Mouse (Mus musculus) urinary bladder, adult 2 months (tissue): Measurements from ENCODE around the gene Tulp2. TPM values are rescaled to one million over a fixed set of nuclear protein-coding genes. Genes with fewer than 3 reads are reported as not detected.
"Not testable (repeated sequence)": the region's sequence is repeated elsewhere in the genome, so short reads cannot be mapped to it uniquely, and the experiment has no call there.

Experiments used
- DNase-seq: peaks from one replicate; pipeline ENCODE4 v3.0.0; 2022; ENCODE audit warnings: low spot score
- polyA plus RNA-seq: library from polyadenylated mRNA; depleted of rRNA; stranded (reverse); fragments of >200 nt; gene quantifications from 2 replicates; pipeline ENCODE4 v1.2.3, GENCODE M21; 2012

Tulp2 gene
- polyA plus RNA-seq, 1 experiment: 0.43 TPM

DNA sequence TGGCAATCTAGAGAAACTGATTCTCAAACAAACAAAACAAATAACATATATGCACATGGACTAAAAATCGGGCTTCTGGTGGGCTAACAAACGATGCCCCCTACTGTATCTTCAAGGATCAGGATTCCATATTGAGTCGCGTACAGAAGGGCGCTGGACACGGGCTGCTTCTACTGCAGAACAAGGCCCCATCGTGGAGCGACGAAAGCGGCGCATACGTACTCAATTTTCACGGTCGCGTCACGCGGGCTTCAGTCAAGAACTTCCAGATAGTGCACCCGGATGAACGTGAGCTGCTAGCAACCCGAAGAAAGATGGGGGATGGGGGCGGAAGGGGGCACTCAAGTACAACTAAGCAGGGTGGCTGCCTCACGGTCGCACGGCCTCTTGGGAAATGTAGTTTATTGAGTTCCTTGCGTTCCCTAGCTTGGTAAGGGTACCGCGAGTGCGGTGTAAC is 40.1 kb downstream of the Tulp2 start:
- peak; percentile 61 for DNase-seq

DNA sequence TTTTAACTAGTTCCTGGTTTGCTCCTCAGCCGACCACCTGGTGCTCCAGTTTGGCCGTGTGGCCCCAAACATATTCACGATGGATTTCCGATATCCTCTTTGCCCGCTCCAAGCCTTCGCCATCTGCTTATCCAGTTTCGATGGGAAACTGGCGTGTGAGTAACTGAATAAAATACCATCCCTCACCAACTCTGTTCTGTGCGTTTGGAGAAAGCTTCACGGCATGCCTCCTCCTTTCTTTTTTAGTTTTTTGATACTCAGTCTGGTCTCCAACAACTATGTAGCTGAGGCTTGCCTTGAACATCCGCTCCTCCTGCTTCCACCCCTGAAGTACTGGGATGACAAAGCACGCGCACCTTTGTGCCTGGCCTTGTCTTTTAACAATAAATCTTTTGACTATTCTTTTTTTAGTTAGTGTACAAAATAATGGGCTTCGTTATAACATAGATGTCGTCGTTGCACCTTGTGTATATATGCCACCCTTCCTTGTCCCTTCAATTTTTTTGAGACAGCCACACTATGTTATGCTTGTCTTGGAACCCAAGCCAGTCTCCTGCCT is 40.6 kb downstream of the Tulp2 start:
- no peak for DNase-seq

DNA sequence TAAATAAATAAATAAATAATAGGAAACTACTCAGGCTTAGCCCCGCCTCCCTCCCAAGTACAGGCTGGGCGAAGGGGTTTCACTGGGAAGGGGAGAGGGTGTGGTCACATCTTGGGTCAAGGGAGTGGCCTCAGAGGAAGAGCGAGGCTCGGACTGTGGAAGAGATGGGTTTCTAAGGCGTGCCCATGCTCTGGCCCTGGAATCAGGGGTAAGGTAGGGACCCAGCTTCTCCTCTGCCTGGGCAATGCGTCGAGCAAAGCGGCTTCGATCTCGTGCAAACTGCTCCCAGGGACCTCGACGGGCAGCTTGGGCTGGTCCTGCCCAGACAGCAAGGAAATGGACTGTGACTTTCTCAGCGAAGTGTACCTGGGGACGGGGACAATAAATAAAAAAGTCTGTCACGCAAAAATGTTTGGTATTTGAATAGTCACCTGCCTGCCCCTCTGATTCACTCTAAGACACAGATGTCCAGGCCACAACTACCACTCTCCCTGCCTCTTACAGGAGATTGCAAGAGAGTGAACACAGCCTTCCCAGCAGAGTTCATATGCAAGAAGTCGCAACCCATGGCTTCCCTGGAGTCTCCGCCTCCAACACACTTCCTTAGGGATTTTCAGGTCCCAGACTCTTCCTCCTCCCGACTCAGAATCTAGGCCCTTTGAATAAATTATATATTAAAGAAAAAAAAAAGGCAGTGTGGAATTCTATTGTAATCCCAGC is 41.4 kb downstream of the Tulp2 start:
- DNase-seq: no peak

DNA sequence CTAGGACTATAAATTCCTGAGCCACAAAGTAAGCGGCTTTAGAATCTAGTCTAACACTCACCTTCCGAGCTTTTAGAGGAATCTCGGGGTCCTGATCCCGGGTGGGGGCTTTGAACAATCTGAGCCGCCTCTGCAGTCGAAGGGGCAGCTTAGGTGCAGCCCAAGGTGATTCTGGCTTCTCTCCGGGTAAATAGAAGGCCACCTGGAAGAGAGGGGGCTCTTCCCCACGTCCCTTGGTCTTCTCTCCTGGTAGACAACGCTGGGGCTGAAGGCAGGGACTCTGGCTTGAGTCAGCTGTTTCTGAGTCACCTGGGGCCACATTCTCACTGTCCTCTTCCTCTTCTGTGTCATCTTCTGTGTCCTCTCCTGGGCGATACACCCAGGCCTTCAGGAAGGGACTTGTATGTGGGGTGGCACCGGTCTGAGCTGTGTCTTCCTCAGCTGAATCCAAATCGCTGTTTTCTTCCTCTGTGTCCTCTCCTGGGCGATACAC is 42.0 kb downstream of the Tulp2 start:
- no peak for DNase-seq

DNA sequence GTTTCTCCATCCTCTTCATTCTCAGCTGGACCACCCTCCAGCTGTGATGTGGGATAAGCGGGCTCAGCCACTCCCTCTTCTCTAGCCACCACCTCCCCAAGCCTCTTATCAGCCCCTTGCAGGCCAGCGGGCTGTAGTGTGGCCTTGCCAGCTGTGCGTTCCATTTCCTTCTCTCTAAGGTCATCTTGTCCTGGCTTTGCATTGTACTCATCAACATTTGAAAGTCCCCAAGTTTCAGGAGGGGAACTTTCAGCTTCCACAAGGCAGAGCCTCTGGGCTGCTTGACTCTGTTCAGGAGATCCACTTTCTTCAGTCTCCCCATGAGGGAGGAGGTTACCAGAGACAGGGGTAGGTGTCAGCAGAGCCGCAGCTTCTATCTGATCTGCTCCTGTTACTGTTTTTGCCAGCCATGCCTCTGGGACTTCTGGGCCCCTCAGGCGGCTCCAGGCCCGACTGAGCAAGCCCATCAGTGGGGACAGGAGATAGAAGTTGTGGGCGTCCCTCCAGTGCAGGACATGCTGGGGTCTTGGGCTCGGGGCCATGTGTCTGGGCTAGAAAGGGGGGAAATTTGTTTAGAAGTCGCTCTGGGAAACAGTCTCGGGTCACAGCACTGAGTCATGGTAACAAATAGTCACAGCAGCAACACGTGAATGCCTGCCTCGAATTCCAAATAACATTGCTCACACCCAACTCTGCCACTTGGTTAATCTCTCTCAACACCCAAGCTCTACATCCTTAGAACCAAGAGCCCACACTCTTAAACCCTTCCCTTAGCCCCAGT is 43.4 kb downstream of the Tulp2 start:
- DNase-seq: no peak

DNA sequence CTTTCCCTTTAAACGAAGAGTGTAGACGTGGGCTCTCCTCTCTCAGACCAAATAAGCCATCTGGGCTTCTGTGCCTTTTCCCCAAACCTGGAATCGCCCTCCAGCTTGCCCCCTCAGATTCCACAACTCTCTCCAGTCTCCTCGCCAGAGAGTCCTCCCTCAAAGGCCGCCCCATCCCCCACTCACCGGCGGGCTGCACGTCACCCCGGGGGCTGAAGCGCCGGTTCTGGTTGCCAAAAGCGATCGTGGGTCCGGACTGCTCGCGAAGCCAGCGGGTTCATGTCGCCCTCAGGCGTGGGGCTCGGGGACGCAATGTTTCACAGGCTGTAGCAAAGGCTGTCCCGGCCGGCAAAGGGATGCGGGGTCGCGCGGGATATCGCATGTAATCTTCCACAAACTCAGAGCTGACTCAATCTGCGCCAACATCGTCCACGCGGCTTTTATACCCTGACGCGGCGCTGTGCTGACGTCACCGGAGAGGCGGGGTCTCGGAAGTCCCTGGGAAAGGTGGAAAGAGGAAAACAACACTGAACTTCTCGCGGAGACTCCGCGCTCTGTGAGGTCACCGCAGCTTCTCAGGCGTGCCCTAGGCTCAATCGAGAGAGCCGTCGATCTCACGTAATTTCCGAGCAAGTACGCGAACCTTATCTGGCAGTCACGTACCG is 44.3 kb downstream of the Tulp2 start, which contains the start of the genes Ppp1r15a and Plekha4:
Gene Ppp1r15a (minus strand): TSS at position 460 of the 665 bp plus-strand sequence.
Gene Plekha4 (plus strand): TSS at position 522 of the 665 bp plus-strand sequence.
- DNase-seq: peak; percentile 95

DNA sequence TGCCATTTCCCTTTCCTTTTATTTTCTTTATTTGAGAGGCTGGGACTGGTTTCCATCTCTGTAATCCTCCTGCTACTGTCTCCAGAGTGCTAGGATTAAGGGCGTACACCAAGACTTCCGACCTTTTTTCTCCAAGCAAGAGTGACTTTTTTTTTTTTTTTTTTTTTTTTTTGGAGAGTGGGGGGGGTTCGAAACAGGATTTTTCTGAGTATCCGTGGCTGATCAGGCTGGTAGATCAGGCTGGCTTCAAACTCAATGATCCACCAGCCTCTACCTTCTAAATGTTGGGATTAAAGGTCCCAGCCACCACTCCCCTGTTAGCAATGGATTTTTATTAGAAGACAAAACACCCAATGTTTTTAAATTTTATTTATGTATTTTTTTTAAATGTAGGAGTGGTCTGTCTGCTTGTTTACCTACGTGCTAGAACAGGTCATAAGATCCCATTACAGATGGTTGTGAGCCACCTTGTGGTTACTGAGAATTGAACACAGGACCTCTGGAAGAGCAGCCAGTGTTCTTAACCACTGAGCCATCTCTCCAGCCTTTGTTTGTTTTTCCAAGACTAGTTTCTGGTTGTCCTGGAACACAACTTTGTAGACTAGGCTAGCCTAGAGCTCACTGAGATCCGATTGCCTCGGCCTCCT is 44.9 kb downstream of the Tulp2 start:
- DNase-seq: no peak

DNA sequence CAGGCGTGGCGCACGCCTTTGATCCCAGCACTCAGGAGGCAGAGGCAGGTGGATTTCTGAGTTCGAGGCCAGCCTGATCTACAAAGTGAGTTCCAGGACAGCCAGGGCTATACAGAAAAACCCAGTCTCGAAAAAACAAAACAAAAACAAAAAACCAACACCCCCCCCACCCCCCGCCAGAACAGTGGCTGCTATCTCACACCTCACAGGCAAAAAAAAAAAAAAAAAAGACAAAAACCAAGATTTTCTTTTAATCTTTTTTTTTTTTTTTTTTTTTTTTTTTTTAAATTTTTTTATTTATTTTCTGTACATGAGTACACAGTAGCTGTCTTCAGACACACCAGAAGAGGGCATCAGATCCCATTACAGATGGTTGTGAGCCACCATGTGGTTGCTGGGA is 45.5 kb downstream of the Tulp2 start:
- DNase-seq: not testable (repeated sequence)

GRCm38 (mm10) chr7:45529461-45529860 is 47.8 kb downstream of the Tulp2 start:
- no peak for DNase-seq

- no peak for DNase-seq
Measured at GRCm38 (mm10) chr7:45530643-45531042, 49.0 kb downstream of the Tulp2 start.

GRCm38 (mm10) chr7:45535676-45536075 is 54.0 kb downstream of the Tulp2 start:
- no peak for DNase-seq

GRCm38 (mm10) chr7:45537602-45538001 is 55.9 kb downstream of the Tulp2 start:
- no peak for DNase-seq

DNA sequence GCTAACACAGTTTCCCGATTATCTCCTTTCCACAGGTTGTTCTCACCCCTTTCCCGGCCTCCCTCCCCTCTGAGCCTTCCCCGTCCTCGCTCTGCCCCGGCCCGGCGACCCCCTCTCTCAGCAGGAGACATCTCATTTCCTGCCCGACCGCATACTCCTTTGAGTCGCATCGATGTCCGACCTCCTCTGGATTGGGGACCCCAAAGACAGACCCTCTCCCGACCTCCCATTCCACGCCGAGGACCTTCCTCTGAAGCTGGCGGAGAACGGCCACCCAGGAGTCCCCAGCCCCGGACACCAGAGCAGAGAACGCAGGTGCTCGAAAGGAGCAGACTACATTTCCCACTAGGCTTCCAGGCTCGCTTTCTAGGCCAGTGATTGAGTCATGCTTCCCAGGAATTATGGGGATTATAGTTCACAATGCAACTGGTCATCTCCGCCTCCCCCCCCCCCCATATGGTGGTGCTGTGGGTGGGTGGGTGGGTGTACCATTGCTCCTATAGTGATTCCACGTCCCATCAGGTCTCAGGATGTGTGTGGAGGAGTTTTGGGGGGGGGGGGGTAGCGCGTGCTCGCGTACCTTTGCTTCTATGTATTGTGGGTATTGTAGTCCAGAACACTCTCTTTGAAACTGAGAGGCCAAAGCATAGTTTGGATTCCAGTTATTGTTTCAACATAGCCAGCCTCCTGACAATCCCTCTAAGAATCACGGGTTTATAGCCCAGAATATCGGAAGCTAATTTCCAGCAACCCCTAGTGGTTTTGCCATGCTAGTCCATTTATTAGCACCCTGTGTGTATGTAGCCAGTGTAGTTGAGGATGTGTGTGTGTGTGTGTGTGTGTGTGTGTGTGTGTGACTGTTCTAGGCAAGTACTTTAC is 56.7 kb downstream of the Tulp2 start:
- no peak for DNase-seq

DNA sequence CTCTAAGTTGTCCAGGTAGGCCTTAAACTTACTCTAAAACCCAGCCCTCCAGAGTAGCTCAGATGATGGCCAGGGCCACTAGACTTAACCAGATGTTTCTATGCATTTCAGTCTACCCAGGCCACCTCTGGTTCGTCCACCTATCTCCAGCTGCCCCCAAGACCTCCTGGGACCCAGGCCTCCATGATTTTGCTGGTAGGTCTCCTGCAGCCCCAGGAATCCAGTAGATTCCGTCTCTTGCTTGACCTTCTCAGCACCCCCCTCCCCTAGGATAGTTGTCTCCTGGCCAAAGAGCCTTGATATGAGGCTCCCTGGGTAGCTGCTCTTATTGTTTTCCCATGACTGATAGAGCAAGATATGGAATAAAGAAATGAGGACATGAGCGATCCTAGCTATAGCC is 57.4 kb downstream of the Tulp2 start:
- DNase-seq: no peak

DNA sequence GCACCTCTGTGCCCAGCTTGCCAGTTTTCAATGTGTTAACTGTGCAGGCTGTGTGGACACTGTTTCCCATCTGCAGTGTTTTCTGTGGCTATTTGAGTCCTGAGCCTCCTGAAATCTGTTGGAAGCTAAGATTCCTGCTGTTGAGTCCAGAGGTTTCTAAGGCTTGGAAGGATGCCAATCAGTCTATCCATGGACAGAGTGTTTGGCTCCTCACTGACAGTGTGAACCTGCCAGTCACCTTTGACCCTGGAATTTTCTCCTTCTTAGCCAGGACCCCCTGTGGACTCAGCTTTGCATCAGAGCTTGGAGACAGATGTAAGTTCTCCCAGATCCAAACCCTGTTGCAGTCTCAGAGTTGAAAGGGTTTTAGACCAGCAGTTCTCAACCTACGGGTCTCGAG is 58.5 kb downstream of the Tulp2 start:
- DNase-seq: no peak

DNA sequence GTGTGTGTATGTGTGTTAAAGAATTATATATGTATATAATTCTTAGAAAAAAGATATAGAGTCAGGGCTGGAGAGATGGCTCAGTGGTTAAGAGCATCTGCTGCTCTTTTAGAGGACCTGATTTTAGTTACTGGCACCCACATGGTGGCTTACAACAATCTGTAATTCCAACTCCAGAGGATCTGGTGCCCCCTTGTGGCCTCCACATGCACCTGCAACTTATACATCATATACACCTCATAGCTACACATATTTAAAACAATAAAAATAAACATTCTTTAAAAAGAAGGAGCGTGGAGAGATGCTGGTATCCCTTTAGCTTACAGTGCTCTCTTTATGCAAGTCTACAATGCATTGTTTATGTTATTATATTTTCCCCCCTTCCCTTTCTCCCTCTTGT is 62.8 kb downstream of the Tulp2 start:
- DNase-seq: no peak

DNA sequence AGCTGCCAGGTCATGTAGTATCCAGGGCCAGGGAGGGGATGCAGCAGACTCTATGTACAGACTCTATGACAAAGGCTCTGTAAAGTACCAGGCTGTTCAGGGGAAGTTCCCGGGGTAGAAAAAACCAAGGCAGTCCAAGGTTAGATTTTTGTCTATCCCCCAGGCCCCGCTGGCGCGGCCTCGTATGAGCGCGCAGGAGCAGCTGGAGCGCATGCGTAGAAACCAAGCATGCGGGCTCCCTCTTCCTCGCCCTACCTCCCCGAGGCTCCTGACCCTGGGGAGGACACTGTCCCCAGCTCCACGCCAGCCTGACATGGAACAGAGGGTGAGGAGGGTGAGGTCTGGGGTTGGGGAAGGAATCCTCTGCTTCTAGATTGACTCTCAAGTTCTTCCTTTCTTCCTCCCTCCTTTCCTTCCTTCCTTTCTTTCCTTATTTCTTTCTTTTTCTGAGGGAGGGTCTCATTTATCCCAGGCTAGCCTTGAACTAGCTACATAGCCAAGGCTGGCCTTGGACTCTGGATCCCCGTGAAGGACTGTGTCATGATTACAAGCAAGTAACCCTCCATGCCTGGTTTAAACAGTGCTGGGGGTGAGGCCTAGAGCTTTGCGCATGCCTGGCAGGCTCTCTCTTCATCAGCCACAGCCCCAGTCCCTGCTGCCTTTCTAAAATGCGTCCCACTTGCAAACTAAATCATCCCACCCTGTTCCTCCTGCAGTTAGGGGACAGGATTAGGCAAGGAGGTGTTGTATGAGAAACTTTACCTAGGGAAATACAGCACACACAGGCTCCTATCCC is 68.2 kb downstream of the Tulp2 start:
- no peak for DNase-seq

- DNase-seq: no peak
Measured at GRCm38 (mm10) chr7:45550821-45551511, 69.3 kb downstream of the Tulp2 start.

- no peak for DNase-seq
Measured at GRCm38 (mm10) chr7:45551512-45551883, 69.8 kb downstream of the Tulp2 start.
